Mouse (Mus musculus) gastrocnemius, postnatal 14 days (tissue): Measurements from ENCODE around the gene Slc22a15. TPM values are rescaled to one million over a fixed set of nuclear protein-coding genes. Genes with fewer than 3 reads are reported as not detected.

Source experiments
- DNase-seq: peaks from one replicate; pipeline ENCODE4 v3.0.0; 2021; ENCODE audit warnings: mixed read lengths
- intact Hi-C: fragments of 180-260 bp; cut with DNase I; formaldehyde crosslinking; loops from one replicate; pipeline ENCODE4 v1.15.1; 2025; ENCODE audit warnings: low total_unique reads
- long read RNA-seq, 2 experiments: library from polyadenylated mRNA; stranded (forward); transcript quantifications; one replicate each; pipeline ENCODE4 v2.0.0; 2021
- total RNA-seq, 2 experiments: library from RNA; stranded (reverse); gene quantifications; 2 replicates each; pipeline ENCODE4 v1.2.3; 2021

Gene Slc22a15
- 1 to 10 TPM; 1.3 to 1.8 TPM for total RNA-seq
- long read RNA-seq, experiment 1, full-length matches to known transcripts: 1 of 1 reads
- long read RNA-seq, experiment 1, partial matches to known transcripts: 0 of 1 reads
- long read RNA-seq, experiment 1, other reads (novel, unspliced or antisense): 0 of 1 reads
- long read RNA-seq, experiment 2: 0 reads

DNA sequence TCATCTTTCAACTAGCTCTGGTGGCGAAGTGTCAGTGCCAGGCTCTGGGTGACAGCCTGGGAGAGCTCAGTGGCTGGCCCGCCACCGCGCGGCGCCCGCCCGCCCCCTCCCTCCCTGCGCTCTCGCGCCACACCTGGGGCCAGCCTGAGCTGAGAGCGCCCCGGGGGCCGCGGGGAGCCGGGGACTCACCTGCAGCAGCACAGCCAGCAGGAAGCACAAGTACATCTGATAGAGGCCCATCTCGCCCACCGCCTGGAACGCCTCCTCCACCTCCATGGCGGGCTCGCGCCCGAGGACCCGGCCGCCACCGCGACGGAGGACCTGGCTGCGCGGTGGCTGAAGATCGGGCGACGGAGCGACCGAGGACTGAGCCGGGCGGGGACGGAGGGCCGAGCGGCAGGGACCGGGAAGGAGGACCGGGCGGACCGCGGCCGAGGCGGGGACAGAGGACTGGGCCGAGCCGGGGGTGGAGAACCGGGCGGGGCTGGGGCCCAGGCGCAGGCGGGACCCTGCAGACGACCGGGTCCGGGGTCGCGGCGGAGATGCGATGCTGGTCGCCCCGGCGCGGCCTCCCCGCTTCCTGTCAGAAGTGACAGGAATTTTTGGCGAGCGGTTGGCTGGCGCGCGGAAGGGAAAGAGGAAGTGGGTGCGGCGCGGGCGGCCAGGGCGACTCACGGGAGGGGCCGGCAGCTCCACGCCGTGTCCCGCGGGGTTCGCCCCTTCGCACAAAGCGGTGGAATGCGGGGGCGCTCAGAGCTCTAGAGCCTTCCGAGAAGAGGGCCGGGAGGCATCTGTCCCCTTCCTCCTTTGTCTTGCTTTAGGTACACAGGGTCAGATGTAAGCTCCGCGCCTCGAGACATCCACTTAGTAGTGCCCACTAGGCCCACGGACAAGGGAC, at the start of gene Slc22a15:
TSS of gene Slc22a15 (minus strand) at position 611 of the 898 bp plus-strand sequence.
- intact Hi-C loops: no loop called here

DNA sequence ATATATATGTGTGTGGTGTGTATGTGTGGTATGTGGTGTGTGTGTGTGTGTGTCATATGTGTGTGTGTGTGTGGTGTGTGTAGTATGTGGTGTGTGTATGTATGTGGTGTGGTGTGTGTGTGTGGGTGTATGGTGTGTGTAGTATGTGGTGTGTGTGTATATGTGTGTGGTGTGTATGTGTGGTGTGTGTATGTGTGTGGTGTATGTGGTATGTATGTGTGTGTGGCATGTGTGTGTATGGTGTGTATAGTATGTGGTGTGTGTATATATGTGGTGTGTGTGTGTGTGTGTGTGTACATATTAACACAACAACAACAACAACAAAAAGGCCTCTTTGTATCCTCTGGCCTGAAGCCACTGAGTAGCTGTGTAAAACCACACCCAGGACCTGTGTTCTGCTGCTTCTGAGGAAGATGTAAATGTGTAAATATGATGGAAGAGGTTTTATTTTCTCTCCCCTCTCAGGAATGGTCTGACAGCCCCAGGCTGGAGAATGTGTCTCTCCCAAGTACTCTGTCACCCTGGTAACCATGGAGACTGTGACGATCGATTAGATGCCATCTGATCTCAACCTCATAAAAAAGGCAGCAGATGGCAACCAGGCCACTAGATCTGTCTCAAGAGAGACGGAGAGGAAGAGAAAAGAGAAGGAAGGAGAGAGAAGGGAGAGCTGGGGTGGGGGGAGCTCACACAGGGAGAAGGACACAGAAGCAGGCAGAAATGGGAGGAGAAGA, 42.7 kb upstream of the Slc22a15 start:
- intact Hi-C loops: no loop called here

More for the DNA sequence above, at the start of gene Slc22a15:
- peak; percentile 76 for DNase-seq

DNA sequence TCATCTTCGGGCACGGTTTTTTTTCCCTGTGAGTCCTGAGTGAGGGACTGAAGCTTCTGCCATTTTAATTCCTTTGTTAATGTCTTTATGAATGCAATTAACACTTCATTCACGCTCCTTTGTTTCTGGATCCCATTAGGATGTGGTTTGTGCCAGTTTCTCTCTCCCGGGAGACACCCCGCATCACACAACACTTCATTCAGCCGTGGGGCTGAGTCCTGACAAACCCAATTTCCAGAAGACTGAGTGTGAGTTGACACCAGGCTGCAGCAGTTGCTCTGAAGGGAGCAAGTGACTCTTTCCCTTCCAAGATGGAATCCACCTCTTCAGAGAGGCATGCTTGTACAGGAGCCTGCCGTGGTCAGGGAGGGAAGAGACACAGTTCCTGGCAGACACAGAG, 40.1 kb upstream of the Slc22a15 start:
- intact Hi-C loops: no loop called here
- DNase-seq: no peak

More for the DNA sequence above, 42.7 kb upstream of the Slc22a15 start:
- DNase-seq: no peak

DNA sequence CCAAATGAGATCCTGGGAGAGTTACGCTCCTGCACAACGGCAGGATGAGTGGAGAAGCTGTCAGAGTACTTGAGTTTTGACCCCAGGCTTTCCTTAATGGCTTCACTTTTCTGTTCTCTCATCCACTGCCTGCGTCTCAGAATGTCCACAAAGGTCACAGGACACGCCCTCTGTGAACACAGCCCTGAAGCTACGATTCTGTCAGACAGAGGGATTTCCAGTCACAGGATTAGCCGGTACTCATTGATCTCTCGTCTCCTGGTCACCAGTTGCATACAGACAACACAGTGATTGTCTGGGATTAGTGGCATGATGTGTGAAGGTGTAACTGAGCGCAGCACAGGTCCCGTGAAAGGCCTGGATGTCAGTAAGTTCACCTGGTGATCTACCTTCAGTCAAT, 39.2 kb upstream of the Slc22a15 start:
- intact Hi-C loops: no loop called here
- no peak for DNase-seq

DNA sequence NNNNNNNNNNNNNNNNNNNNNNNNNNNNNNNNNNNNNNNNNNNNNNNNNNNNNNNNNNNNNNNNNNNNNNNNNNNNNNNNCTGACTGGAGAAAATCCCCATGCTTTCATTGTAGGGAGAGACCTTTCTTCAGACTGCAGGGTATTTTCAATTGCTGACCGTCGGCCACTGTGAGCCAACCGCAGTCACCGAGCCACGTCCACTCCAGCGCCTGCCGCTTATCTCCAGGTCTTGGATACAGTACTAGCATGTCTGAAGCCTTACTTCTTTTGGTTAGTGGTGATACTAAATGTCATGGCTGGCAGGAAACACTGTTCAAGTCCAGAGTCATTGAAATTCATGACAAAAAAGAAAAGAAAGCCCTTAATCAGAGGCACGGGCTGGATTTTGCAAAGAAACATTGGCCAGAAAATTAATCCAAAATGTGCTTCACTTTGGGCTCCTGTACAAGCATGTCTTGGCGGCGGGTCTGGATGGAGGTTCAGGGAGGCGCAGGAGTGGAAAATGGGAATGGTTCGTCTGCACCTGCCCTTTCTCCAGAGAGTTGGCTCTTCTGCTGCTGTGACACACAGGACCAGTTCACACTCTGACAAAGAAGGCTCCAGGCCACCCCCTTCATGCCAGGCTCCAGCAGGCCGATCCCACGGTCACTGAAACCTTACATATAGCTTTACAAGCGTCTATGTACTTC, 37.0 kb upstream of the Slc22a15 start:
- DNase-seq: no peak
- intact Hi-C loops: no loop called here

DNA sequence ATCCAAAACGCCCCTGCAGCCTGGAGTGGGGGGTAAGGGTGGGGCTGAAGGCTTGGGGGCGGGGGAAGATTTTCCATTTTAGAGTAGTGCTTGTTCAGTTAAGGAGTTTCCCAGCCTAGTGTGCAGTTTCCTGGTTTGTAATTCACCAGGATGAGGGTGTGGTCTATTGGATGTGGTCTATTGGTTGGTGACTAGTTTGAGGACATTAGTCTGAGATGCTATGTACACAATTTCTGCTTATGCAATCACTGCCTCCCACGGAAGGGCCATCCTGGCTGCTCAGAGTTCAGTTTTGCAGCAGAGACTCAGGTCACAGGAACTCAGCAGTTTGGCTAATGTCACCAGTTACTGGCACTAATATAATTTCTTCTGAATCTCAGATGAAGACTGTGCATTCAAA, 33.8 kb upstream of the Slc22a15 start:
- DNase-seq: no peak
- intact Hi-C loops: no loop called here

DNA sequence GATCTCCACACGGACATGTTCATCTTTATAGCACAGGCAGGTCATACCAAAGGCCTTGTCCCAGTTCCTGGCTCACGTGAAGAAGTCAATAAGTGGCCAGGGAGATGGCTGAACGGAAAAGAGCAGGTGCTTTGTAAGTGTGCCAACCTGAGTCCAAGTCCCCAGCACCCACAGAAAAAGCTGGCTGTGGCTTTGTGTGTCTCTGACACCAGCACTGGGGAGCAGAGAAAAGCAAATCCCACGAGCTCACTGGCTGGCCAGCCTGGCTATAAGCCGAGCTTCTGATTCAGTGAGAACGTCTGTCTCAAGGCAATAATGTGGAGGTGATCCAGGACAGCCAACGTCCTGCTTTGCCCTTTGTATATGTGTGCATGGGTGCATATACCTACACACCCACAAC, 29.3 kb upstream of the Slc22a15 start:
- intact Hi-C loops: no loop called here
- DNase-seq: no peak

DNA sequence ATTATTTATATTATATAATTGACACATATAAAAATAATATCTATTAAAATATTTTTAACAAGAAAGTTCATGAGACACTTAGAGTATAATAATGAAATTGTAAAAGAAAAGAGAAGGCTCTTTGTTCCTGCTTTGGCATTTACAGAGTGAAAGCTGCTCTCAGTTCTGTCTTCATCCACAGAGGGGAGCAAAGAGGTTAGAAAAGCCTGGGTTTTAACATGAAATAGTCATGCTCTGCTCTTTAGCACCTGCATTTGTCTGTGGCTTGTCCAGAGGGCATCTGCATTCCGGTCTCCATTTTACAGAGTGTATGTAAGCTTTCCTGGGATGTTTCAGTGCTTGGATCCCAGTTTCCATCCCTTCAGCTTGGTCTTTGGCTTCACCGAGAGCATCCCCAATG, 28.3 kb upstream of the Slc22a15 start:
- intact Hi-C loops: no loop called here
- no peak for DNase-seq

DNA sequence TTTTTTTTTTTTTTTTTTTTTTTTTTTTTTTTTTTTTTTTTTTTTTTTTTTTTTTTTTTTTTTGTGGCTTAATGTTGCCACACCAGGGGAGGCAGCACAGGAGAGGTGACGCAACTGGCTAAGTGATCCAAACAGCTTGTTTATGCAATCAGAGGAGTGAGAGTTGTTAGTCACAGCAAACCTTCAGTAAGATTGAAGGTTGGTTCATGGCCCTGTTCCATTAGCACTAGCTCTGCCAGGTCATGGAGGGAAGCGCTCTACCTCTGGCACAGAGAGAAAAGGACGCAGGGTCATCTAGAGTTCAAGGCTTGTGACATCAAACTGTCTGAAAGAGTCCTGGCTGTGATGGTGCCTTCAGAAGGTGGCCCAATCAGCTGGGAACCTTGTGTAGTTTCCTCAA, 24.3 kb upstream of the Slc22a15 start:
- DNase-seq: peak; percentile 8
- intact Hi-C loops: no loop called here

DNA sequence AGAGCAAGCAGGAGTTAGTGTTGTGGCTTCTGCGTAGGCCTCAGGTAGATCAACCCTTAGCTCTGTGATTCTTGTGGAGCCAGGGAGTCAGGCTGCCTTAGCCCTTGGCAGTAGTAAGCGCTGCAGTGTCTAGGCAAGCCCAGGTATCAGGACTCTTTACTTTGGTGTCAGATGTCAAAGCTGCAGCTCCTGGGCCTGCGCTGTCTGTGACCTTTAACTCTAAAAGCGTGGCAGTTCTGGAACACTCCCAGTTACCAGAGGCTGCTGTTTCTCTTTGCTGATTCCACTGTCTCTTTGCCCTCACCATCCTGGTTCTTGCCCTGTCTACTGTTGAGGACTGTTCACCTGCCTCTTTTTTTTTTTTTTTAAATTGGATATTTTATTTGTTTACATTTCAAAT, 23.0 kb upstream of the Slc22a15 start:
- intact Hi-C loops: no loop called here

DNA sequence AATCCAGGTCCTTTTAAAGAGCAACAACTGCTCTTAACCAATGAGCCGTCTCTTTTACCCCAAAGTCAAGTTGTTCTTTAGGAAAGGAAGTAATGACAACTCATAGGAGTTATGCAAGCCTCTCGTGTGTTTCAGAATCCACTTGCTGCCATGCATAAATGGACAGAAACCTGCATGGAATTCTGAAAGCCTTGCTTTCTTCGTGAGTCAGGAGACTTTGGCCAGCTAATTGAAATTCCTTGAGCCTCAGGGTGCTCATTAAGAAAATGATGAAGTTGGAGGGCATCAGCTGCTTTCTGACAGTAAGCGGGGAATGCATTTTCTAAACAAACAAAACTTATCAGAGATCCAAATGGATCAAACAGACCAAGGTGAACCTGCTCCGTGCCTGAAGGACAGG, 21.0 kb upstream of the Slc22a15 start:
- intact Hi-C loops: no loop called here

More for the DNA sequence above, 23.0 kb upstream of the Slc22a15 start:
- DNase-seq: no peak

DNA sequence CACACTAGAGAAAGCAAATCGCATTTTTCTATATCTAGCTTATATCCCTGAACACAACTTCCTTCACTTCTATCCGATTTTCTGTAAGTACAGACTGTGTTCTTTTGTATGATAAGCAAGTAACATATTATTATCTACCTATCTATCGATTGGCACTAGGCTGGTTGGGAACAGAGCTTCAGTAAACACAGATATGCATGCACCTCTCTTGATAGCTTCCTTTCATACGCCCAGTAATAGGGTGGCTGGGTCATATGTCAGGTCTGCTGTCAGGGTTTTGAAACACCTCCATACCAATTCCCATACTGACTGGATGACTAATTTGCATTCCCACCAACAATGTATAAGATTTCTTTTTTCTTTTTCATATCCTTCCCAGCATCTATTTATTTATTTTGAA, 16.2 kb upstream of the Slc22a15 start:
- no peak for DNase-seq
- intact Hi-C loops: no loop called here

More for the DNA sequence above, 21.0 kb upstream of the Slc22a15 start:
- DNase-seq: no peak

DNA sequence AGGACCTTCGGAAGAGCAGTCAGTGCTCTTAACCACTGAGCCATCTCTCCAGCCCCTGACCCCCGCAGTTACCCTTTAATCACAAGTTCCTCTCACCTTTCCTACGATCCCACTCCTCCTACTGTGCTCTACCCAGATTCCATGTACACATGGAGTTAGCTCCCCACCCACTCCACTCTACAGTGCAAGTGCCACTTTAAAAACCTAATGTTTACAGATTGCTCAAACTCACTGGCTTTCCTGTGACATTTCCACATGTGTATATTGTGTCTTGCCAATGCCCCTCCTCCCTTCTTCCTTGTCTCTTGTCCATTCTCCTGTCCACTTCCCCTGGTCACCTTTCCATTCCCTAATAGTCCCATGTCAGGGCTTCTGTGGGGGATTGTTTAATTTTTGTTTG, 15.6 kb upstream of the Slc22a15 start:
- DNase-seq: no peak
- intact Hi-C loops: no loop called here

DNA sequence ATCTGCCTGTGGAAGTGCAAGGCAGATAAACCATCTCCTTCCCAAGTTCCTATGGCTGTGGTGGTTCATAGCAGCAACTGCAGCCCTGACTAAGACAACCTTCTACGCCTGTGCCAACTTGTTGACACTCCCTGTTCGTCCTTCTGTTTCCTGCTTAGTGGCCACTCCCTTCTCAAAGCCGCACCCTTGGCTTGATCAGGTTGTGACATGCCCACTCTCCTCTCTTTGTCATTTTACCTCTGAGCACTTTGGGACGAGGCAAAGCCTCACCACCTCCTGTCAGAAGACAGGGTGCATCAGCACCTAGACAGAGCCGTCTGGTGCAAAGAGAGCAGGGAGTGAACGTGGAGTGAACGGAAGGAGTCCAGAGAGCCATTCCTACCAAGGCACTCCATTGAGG, 14.9 kb upstream of the Slc22a15 start:
- DNase-seq: no peak
- intact Hi-C loops: no loop called here

DNA sequence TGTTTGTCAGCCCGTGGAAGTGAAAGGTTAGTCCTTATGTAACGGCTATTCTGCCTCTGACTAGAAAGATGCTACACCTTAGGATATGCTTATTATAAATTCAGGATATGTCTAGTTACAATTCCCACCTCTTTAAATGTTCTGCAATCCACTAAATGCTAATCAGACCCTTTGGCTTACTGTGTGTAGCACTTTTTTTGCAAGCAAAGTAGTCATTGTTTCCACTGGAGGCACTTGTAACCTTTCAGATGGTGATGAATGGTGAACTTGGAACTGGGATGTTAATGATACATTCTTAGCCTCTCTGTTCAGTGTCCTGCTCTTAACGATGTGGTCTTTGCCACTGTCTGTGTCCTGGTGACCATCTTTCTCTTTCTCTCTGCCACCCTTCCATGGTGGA, 12.1 kb upstream of the Slc22a15 start:
- intact Hi-C loops: no loop called here
- DNase-seq: no peak

DNA sequence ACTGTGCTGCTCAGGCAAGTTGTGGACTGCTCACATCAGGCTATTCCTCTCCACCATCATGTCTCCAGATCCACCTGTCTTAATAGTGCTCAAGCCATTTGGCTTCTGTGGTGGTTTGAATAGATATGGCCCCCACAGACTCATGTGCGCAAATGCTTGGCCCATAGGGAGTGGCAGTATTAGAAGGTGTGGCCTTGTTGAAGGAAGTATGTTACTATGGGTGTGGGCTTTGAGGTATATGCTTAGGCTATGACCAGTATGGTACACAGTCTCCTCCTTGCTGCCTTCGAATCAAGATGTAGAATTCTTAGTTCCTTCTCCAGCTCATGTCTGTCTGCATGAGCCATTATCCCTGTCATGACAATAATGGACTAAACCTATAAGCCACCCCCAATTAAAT, 9.6 kb upstream of the Slc22a15 start:
- no peak for DNase-seq
- intact Hi-C loops: no loop called here

DNA sequence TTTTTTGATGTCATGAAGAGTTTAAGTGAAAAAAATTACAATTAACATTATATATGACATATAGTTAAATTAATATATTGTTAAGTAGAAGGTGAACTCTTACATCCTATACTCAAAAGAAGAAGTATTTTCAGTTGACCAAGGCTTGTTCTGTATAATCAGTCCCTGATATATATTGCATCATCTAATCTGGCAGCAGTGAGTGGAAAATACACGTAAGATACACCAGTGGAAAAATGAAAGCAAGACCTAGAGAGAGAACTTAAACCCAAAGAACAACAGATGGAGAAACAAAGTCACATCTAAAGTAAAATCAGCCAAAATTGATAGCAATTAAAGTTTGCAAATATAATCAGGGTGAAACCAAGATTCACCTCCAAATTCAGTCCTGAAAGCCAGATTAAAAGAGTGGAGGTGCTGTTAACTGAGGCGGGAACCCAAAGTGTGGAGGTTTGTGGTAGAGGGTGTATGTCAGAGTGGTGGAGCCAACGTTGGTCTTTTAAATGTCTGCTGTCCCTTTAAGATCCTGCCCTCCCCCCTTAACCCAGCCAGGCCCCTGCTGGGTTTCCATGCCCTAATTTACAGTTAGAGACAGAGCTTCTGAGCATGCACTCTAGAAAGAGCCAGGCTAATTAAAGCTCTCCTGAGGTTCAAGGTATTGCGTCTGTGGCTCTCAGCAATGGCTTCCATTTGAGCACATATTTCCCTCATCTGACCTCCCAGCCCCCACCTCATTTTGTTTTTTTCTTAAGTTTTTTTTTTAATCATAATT, 5.0 kb upstream of the Slc22a15 start:
- DNase-seq: no peak
- intact Hi-C loops: no loop called here

DNA sequence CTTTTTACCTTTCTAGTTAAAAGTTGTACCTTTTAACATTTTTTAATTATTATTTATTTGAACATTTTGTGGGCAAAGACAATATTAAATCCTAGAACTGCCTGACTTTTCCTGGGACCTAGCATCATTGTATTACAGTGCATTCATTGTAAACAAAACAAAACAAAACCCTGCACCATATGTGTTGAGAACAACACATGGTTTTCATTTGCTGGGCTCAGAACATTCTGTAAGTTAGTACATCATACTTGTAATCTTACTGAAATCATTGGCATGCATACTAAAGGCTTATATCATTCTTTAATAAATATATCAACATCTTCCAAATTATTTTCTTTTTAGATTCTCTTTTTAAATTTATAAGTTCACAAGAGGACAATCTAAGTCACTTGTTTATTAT, 2.4 kb upstream of the Slc22a15 start:
- intact Hi-C loops: no loop called here
- DNase-seq: no peak

DNA sequence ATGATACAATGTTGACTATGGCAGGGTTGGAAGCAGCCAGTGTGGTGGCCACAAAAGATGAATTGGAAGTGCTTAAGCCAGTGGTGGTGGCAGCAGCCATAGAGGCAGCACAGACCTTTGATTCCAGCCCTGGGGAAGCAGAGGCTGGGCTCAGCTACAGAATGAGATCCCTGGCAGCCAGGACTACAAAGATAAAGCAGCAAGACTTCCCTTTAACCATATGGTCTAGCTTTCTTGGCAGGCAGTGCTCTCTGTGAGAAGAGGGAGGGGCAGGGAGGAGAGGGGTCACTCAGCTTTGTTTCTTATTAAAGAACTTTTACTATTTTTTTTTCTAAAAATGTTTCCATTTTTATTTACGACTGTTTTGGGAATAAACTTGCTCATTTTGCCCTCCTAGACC, 1.4 kb upstream of the Slc22a15 start:
- intact Hi-C loops: no loop called here

More for the DNA sequence above, 1.4 kb upstream of the Slc22a15 start:
- DNase-seq: no peak
